Mouse (Mus musculus): ENCODE results near the gene Nudc. TPM values are rescaled to one million over a fixed set of nuclear protein-coding genes. Genes with fewer than 3 reads are reported as not detected.

Gene Nudc
- polyA plus RNA-seq, 1 experiment = 231 TPM

DNA sequence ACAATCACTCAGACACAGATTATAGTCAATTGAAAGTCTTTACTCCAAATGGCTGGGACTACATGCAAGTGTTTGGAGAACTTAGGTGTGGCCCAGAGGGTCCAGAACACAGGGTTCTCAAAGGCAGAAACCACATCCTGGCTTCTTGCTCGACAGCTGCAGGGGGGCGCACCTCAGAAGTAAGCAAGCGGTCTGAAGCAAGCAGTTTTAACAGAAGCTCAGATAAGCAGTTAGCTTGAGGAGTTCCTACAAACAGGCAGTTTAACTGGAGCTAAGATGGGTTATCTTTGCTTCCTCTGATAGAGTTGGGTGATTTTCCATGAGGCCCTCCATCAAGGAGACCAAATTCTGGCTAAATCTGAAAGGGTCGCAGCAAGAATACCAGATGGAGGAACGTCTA, 39.2 kb downstream of the Nudc start:
- TF ChIP-seq POLR2A (IDR thresholded peaks at IDR 0.05; ENCODE audit: borderline replicate concordance, insufficient read depth, low read length) (no peak), CTCF (IDR thresholded peaks at IDR 0.05; ENCODE audit: borderline replicate concordance, insufficient read depth, low read depth, low read length) (no peak)
- Histone ChIP-seq H3K27me3 (ENCODE audit: control insufficient read depth, insufficient read depth, low read length) (no peaks in the 10 kb centered on the region), H3K4me3 (replicated peaks; ENCODE audit: insufficient read depth, low read depth, low read length) (no peak overlapping the region), H3K4me1 (ENCODE audit: control insufficient read depth, insufficient read depth, low read length) (peaks cover 17% of the 10 kb centered on the region), H3K27ac (ENCODE audit: insufficient read depth, low read length) (no peak overlapping the region)
- WGBS = 88% methylated on average over 5 of the region's 5 CpGs
- DNase-seq = no peak

GRCm38 (mm10) chr4:133504755-133505485, 40.9 kb downstream of the Nudc start:
- Histone ChIP-seq H3K27me3 (ENCODE audit: control insufficient read depth, insufficient read depth, low read length) (no peaks in the 10 kb centered on the region), H3K4me3 (replicated peaks; ENCODE audit: insufficient read depth, low read depth, low read length) (no peak overlapping the region), H3K27ac (ENCODE audit: insufficient read depth, low read length) (no peak overlapping the region), H3K4me1 (ENCODE audit: control insufficient read depth, insufficient read depth, low read length) (peaks cover 10% of the 10 kb centered on the region)
- no peak for DNase-seq
- no peak for TF ChIP-seq CTCF (IDR thresholded peaks at IDR 0.05; ENCODE audit: borderline replicate concordance, insufficient read depth, low read depth, low read length)
- TF ChIP-seq POLR2A (IDR thresholded peaks at IDR 0.05; ENCODE audit: borderline replicate concordance, insufficient read depth, low read length) = no peak
- 63% methylated on average over 9 of the region's 9 CpGs for WGBS

DNA sequence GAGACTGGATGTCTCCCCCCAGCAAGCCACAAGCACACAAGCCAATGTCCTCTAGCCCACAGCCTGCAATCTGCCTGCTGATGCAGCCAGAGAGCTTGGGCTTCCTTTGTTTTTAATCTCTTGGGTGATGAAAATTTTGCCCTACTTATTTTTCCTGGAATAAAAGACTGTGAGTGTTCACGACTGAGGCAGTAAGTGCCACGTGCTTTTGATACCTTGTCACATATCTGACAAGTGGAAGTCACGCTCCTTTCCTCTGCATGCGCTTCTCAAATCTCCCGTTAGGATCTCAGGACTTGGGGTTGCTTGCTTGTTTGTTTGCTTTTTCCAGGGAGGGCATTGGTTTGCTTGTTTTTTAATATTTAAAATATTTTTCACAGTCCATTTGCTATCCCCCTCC, 41.5 kb downstream of the Nudc start:
- peaks cover 10% of the 10 kb centered on the region for H3K4me1 ChIP-seq (ENCODE audit: control insufficient read depth, insufficient read depth, low read length)
- H3K27ac ChIP-seq (ENCODE audit: insufficient read depth, low read length) = no peak overlapping the region
- H3K27me3 ChIP-seq (ENCODE audit: control insufficient read depth, insufficient read depth, low read length) = no peaks in the 10 kb centered on the region
- TF ChIP-seq CTCF (IDR thresholded peaks at IDR 0.05; ENCODE audit: borderline replicate concordance, insufficient read depth, low read depth, low read length) (no peak), POLR2A (IDR thresholded peaks at IDR 0.05; ENCODE audit: borderline replicate concordance, insufficient read depth, low read length) (no peak)
- WGBS = 48% methylated on average over 5 of the region's 5 CpGs
- DNase-seq = no peak
- H3K4me3 ChIP-seq (replicated peaks; ENCODE audit: insufficient read depth, low read depth, low read length) = no peak overlapping the region

- no peak overlapping the region for H3K27ac ChIP-seq (ENCODE audit: insufficient read depth, low read length)
- no peak for DNase-seq
- H3K4me3 ChIP-seq (replicated peaks; ENCODE audit: insufficient read depth, low read depth, low read length) = no peak overlapping the region
- TF ChIP-seq CTCF (IDR thresholded peaks at IDR 0.05; ENCODE audit: borderline replicate concordance, insufficient read depth, low read depth, low read length) = no peak
- TF ChIP-seq POLR2A (IDR thresholded peaks at IDR 0.05; ENCODE audit: borderline replicate concordance, insufficient read depth, low read length) = no peak
- H3K4me1 ChIP-seq (ENCODE audit: control insufficient read depth, insufficient read depth, low read length) = no peaks in the 10 kb centered on the region
- H3K27me3 ChIP-seq (ENCODE audit: control insufficient read depth, insufficient read depth, low read length) = no peaks in the 10 kb centered on the region
- WGBS = 60% methylated on average over 7 of the region's 7 CpGs
Measured at GRCm38 (mm10) chr4:133501514-133501913, 44.3 kb downstream of the Nudc start.

GRCm38 (mm10) chr4:133498160-133498724, 47.6 kb downstream of the Nudc start, which contains the start of gene Trnp1:
TSS of gene Trnp1 (minus strand) at chr4:133498550.
- peak within 1 kb of the TSS; percentile 92 for H3K4me3 ChIP-seq (replicated peaks; ENCODE audit: insufficient read depth, low read depth, low read length)
- peaks cover 8% of the 10 kb centered on the region for H3K4me1 ChIP-seq (ENCODE audit: control insufficient read depth, insufficient read depth, low read length)
- no peaks in the 10 kb centered on the region for H3K27me3 ChIP-seq (ENCODE audit: control insufficient read depth, insufficient read depth, low read length)
- WGBS = under 1% methylated on average over 53 of the region's 53 CpGs
- DNase-seq = peak; percentile 93 to 95
- H3K27ac ChIP-seq (ENCODE audit: insufficient read depth, low read length) = peak within 1 kb of the TSS; percentile 95
- TF ChIP-seq CTCF (IDR thresholded peaks at IDR 0.05; ENCODE audit: borderline replicate concordance, insufficient read depth, low read depth, low read length) = no peak
- peak; percentile 96 for TF ChIP-seq POLR2A (IDR thresholded peaks at IDR 0.05; ENCODE audit: borderline replicate concordance, insufficient read depth, low read length)

- H3K4me3 ChIP-seq (replicated peaks; ENCODE audit: insufficient read depth, low read depth, low read length) = peak overlapping the region; percentile 92
- TF ChIP-seq CTCF (IDR thresholded peaks at IDR 0.05; ENCODE audit: borderline replicate concordance, insufficient read depth, low read depth, low read length) (no peak), POLR2A (IDR thresholded peaks at IDR 0.05; ENCODE audit: borderline replicate concordance, insufficient read depth, low read length) (no peak)
- WGBS = 1% methylated on average over 70 of the region's 70 CpGs
- no peaks in the 10 kb centered on the region for H3K27me3 ChIP-seq (ENCODE audit: control insufficient read depth, insufficient read depth, low read length)
- H3K27ac ChIP-seq (ENCODE audit: insufficient read depth, low read length) = peak overlapping the region; percentile 95
- H3K4me1 ChIP-seq (ENCODE audit: control insufficient read depth, insufficient read depth, low read length) = peaks cover 9% of the 10 kb centered on the region
- peak; percentile 60 to 73 for DNase-seq
Measured at GRCm38 (mm10) chr4:133497461-133498159, 48.2 kb downstream of the Nudc start.

- H3K27me3 ChIP-seq (ENCODE audit: control insufficient read depth, insufficient read depth, low read length) = no peaks in the 10 kb centered on the region
- peak; percentile 44; the same call in 1 of the 2 replicates for TF ChIP-seq POLR2A (IDR thresholded peaks at IDR 0.05; ENCODE audit: borderline replicate concordance, insufficient read depth, low read length)
- no peak for TF ChIP-seq CTCF (IDR thresholded peaks at IDR 0.05; ENCODE audit: borderline replicate concordance, insufficient read depth, low read depth, low read length)
- DNase-seq = peak; percentile 64 to 75
- WGBS = 5% methylated on average over 6 of the region's 6 CpGs
- peaks cover 9% of the 10 kb centered on the region for H3K4me1 ChIP-seq (ENCODE audit: control insufficient read depth, insufficient read depth, low read length)
- peak overlapping the region; percentile 95 for H3K27ac ChIP-seq (ENCODE audit: insufficient read depth, low read length)
- peak overlapping the region; percentile 92 for H3K4me3 ChIP-seq (replicated peaks; ENCODE audit: insufficient read depth, low read depth, low read length)
Measured at GRCm38 (mm10) chr4:133496738-133497445, 48.9 kb downstream of the Nudc start.
